Mouse (Mus musculus) ES-Bruce4 (cell line): Measurements from ENCODE around the gene Psenen. TPM values are rescaled to one million over a fixed set of nuclear protein-coding genes. Genes with fewer than 3 reads are reported as not detected.

Source experiments
- H3K27ac ChIP-seq: 2 replicates; pipeline ENCODE4 v1.5.1; 2012; ENCODE audit warnings: low read length, inconsistent platforms; ENCODE audit not compliant: insufficient read depth
- H3K27me3 ChIP-seq: 2 replicates; pipeline ENCODE4 v1.6.1; 2012; ENCODE audit warnings: mild to moderate bottlenecking, low read length, inconsistent platforms; ENCODE audit not compliant: control insufficient read depth, poor library complexity, insufficient read depth, severe bottlenecking
- H3K36me3 ChIP-seq: 2 replicates; pipeline ENCODE4 v1.6.1; 2012; ENCODE audit warnings: inconsistent platforms, mild to moderate bottlenecking, low read length, moderate library complexity; ENCODE audit not compliant: control insufficient read depth, poor library complexity, insufficient read depth, severe bottlenecking
- H3K4me1 ChIP-seq: one replicate; pipeline ENCODE4 v1.8.1; 2011; ENCODE audit warnings: low read length; ENCODE audit not compliant: control insufficient read depth, insufficient read depth
- H3K4me3 ChIP-seq: 2 replicates; pipeline ENCODE4 v1.5.1; 2011; ENCODE audit warnings: low read depth, mild to moderate bottlenecking, low read length
- H3K9ac ChIP-seq: 2 replicates; pipeline ENCODE4 v1.6.1; 2012; ENCODE audit warnings: low read depth, mild to moderate bottlenecking, inconsistent platforms; ENCODE audit not compliant: poor library complexity, severe bottlenecking
- H3K9me3 ChIP-seq: replicated peaks from 2 replicates; pipeline ENCODE4 v1.6.1; 2012; ENCODE audit warnings: mild to moderate bottlenecking, low read length, inconsistent platforms; ENCODE audit not compliant: control insufficient read depth, poor library complexity, insufficient read depth, severe bottlenecking
- CTCF ChIP-seq: IDR thresholded peaks from one replicate; pipeline ENCODE4 v1.8.1; 2011; ENCODE audit warnings: low read depth, low read length
- EP300 ChIP-seq: IDR thresholded peaks from 2 replicates; pipeline ENCODE4 v1.6.1; 2011; ENCODE audit warnings: low read depth, low read length; ENCODE audit not compliant: insufficient read depth
- POLR2A ChIP-seq: IDR thresholded peaks from one replicate; pipeline ENCODE4 v1.8.1; 2011; ENCODE audit warnings: low read length; ENCODE audit not compliant: insufficient read depth
- polyA plus RNA-seq: library from polyadenylated mRNA; stranded (reverse); fragments of >200 nt; gene quantifications from 2 replicates; pipeline ENCODE4 v1.2.4, GENCODE M21; 2011; ENCODE audit warnings: low read depth; ENCODE audit not compliant: missing spikeins, insufficient read depth, insufficient read length

Psenen gene
- polyA plus RNA-seq, 1 experiment = 99.8 TPM

DNA sequence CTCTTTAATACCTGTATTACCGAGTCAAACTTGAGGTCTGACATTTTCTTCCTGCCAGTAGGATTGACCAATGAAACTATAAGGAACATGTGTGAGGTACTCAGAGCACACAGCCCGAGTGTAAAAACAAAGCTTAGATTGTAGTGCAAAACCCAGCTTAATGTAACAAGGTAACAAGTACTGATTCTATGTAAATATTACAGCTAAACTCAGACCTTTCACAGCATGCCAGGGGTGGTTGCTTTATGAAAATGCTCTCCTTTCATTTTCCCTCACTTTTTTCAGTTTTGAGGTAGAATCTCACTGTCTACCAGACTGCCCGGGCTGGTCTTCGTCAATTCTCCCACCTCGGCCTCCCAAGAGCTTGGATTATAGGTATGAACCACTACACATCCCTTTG, 32.7 kb upstream of the Psenen start:
- H3K27ac ChIP-seq = no peak overlapping the region
- TF ChIP-seq POLR2A = no peak
- no peak for TF ChIP-seq EP300
- TF ChIP-seq CTCF = no peak
- H3K36me3 ChIP-seq = no peaks in the 10 kb centered on the region
- H3K4me1 ChIP-seq = peaks cover 9% of the 10 kb centered on the region
- no peak overlapping the region for H3K9ac ChIP-seq
- no peak overlapping the region for H3K4me3 ChIP-seq
- H3K27me3 ChIP-seq = no peaks in the 10 kb centered on the region
- H3K9me3 ChIP-seq = no peaks in the 10 kb centered on the region

DNA sequence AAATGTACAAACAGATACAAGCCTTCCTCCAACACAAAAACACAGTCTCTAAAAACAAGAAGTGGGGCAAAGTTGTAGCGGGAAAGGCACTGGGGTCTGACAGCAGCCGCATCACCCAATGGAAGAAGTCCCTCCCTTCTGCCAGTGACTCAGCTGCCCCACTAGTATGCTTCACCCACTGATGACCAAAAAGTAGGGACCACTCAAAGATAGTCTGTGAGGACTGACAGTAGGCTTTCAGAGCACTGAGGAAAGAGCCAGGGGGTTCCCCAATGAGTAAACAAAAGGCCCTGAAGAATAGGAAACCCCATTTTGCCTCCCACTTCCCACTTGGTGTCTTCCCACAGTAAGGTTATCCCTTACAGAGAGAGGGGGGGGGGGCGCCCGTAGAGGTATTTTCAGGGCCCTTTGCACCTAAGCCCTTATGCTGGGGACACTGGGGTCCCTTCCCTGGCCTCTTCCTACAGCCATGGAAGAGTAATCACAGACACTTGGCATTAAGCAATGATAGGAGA, 31.1 kb upstream of the Psenen start:
- Histone ChIP-seq H3K4me3 (no peak overlapping the region), H3K9me3 (no peaks in the 10 kb centered on the region), H3K4me1 (peaks cover 9% of the 10 kb centered on the region), H3K36me3 (no peaks in the 10 kb centered on the region), H3K9ac (no peak overlapping the region), H3K27ac (no peak overlapping the region), H3K27me3 (no peaks in the 10 kb centered on the region)
- TF ChIP-seq CTCF = no peak
- TF ChIP-seq EP300 = no peak
- no peak for TF ChIP-seq POLR2A

DNA sequence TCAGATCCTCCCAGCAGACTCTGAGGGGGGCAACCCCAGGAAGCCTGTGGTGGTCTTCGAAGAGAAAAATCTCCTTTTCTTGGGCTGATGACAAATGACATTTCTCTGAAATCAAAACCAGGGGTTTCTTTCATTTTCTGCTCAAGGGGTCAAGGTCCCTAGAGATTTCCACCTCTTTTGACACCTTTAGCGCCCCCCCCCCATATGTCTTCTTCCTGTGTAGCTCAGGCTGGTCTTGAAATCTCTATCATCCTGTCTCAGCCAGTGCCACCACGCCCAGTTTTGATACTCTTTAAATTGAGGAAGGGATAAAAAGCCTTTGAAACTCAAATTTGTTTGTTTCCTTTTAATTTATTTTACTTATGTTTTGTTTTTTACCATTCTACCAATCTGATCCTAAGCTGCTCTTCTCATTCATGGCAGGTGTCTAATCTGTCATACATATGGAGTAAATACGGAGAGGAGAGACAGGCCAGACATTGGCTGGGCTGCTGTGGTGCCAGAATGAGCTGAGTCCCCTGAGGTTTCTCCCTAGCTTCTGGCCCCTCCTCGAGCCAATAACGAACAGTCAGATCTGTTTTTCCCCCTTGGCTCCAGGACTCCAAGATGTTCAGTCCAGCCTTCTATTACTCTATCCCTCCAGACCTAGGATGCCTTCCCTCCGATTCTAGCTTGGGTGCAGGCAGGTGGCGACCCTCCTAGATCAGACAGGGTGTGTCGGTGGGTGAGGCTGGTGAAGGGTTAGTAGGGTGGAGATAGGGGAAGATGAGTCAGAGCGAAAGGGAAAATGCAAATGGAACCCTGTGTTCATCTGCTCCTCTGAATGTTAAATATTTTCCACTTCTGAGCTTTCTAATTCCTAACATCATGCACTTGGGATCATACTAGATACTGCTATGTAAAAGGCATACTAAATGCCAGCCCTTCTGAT, 30.4 kb upstream of the Psenen start:
- no peak overlapping the region for H3K9ac ChIP-seq
- no peaks in the 10 kb centered on the region for H3K27me3 ChIP-seq
- no peaks in the 10 kb centered on the region for H3K9me3 ChIP-seq
- peaks cover 9% of the 10 kb centered on the region for H3K4me1 ChIP-seq
- TF ChIP-seq POLR2A = no peak
- TF ChIP-seq CTCF = no peak
- no peak for TF ChIP-seq EP300
- H3K4me3 ChIP-seq = no peak overlapping the region
- no peak overlapping the region for H3K27ac ChIP-seq
- H3K36me3 ChIP-seq = no peaks in the 10 kb centered on the region

DNA sequence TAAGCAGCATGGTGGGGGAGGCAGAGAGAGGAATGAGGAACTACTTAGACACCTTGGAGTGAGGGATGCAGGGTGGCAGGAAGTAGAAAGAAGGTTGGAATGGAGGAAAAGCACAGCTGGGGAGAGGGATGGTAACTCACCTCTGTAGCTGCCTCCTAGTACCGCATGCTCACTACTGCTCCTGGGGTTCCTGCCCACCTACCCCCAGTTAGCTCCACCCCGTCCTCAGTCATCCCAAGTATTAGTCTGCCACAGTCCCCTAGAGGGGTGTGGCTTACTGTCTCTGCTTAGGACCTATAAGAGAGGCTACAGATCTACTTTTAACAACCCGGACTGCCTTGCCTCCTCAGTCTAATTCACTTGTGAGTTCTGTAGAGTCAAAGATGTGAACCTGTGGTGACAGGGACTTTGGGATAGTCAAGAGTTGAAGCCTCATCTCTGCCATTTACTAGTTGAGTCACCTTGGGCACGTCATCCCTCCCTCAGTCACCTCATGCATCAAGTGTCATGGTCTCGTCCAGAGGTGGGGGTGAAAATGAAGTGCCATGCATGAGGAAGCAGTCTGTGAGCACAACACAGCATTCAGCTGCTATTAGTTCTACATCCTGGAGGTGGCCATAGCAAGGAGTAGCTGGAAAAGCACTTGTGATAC, 29.5 kb upstream of the Psenen start:
- H3K9ac ChIP-seq = no peak overlapping the region
- H3K27me3 ChIP-seq = no peaks in the 10 kb centered on the region
- peaks cover 9% of the 10 kb centered on the region for H3K4me1 ChIP-seq
- no peak for TF ChIP-seq CTCF
- no peak for TF ChIP-seq POLR2A
- no peak for TF ChIP-seq EP300
- no peaks in the 10 kb centered on the region for H3K36me3 ChIP-seq
- H3K27ac ChIP-seq = no peak overlapping the region
- H3K4me3 ChIP-seq = peak overlapping the region; percentile 11; the same call in 1 of the 2 replicates
- H3K9me3 ChIP-seq = no peaks in the 10 kb centered on the region

DNA sequence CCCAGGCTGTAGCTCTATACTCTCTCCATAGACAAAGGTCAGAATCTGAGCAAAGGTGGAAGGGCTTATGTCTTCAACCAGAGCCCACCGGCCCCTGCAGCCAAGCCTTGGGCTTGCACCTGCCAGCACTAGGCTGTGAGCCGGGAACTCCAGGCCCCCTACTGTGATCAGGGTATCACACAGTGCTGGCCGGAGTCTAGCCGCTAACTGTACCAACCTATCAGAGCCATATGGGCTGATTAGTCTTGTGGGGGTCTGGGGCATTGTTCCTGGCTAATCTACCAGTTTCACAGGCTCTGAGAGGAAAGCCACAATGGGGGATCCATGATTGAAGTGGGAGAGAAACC, 28.2 kb upstream of the Psenen start:
- H3K27ac ChIP-seq = no peak overlapping the region
- H3K27me3 ChIP-seq = no peaks in the 10 kb centered on the region
- peaks cover under 1% of the 10 kb centered on the region; the same call in 1 of the 2 replicates for H3K36me3 ChIP-seq
- no peak overlapping the region for H3K4me3 ChIP-seq
- no peak for TF ChIP-seq EP300
- TF ChIP-seq CTCF = no peak
- TF ChIP-seq POLR2A = no peak
- H3K9ac ChIP-seq = peak overlapping the region; percentile 16
- peaks cover 9% of the 10 kb centered on the region for H3K4me1 ChIP-seq
- no peaks in the 10 kb centered on the region for H3K9me3 ChIP-seq

DNA sequence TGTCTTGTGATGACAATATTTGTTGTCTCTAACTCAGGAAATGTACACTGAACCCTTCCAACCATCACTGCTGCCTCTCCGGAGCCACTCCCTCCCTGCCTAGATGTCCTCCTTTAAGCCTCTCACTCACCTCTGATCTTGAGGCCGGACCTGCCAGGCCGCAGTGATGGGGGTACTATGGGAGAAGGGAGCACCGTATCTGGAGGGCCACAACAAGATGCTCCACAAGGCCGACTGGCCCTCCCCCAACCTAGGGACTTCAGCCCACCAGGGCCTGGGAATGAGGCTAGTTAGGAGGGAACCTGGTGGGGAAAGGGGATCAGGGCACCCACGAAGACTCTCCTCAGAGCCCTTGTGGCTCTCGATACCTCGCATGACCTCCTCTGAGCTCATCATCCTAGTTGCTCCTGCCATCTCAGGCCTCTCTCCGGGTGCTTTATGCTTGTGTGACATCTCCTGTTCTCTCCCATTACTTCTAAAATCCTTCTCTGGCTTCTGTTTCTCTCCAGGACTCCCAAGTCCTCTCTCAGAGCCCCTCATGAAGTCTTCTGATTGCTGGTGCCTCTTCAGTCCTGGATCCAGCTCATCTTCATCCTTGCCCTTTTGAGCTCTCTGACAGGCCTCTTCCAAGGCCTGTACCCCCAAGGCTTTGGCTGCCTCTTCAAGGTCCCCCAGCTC, 27.6 kb upstream of the Psenen start:
- Histone ChIP-seq H3K9me3 (no peaks in the 10 kb centered on the region), H3K27ac (no peak overlapping the region), H3K4me1 (peaks cover 9% of the 10 kb centered on the region), H3K27me3 (no peaks in the 10 kb centered on the region), H3K9ac (peak overlapping the region; percentile 78), H3K4me3 (no peak overlapping the region), H3K36me3 (peaks cover 5% of the 10 kb centered on the region)
- no peak for TF ChIP-seq CTCF
- TF ChIP-seq POLR2A = no peak
- no peak for TF ChIP-seq EP300
